Mouse (Mus musculus) E14TG2a.4 (cell line): Measurements from ENCODE around the gene Col17a1.

ENCODE experiments used
- H3K27me3 ChIP-seq: 2 replicates; pipeline ENCODE4 v1.6.1; 2014; ENCODE audit warnings: low read length, control low read depth; ENCODE audit not compliant: insufficient read depth
- H3K36me3 ChIP-seq: 2 replicates; pipeline ENCODE4 v1.6.1; 2014; ENCODE audit warnings: low read length, control low read depth; ENCODE audit not compliant: insufficient read depth
- H3K4me1 ChIP-seq: replicated peaks from 2 replicates; pipeline ENCODE4 v1.6.1; 2014; ENCODE audit warnings: low read depth, low read length, control low read depth
- H3K4me3 ChIP-seq: replicated peaks from 2 replicates; pipeline ENCODE4 v1.5.1; 2014; ENCODE audit warnings: mild to moderate bottlenecking, low read length
- H3K9me3 ChIP-seq: 2 replicates; pipeline ENCODE4 v1.6.1; 2014; ENCODE audit warnings: low read length, control low read depth
- CTCF ChIP-seq: conservative IDR thresholded peaks from 2 replicates; pipeline ENCODE4 v1.5.1; 2014; ENCODE audit warnings: low read length
- NANOG ChIP-seq: IDR thresholded peaks from 2 replicates; pipeline ENCODE4 v1.6.1; 2014; ENCODE audit warnings: borderline replicate concordance, low read length, mixed read lengths
- POU5F1 ChIP-seq: IDR thresholded peaks from 2 replicates; pipeline ENCODE4 v1.6.1; 2014; ENCODE audit warnings: low read length, borderline replicate concordance

Gene Col17a1

GRCm38 (mm10) chr19:47691994-47692393 is at the start of gene Col17a1:
Gene Col17a1 (minus strand): TSS chr19:47692094.
- H3K27me3 ChIP-seq, result peaks cover 23% of the 10 kb centered on the region
- no peak within 1 kb of the TSS for H3K4me3 ChIP-seq
- peaks cover 10% of the 10 kb centered on the region for H3K4me1 ChIP-seq
- no peak for TF ChIP-seq CTCF
- TF ChIP-seq NANOG, result no peak
- no peak for TF ChIP-seq POU5F1
- H3K36me3 ChIP-seq, result no peaks in the 10 kb centered on the region
- no peaks in the 10 kb centered on the region for H3K9me3 ChIP-seq

GRCm38 (mm10) chr19:47731931-47732330 is 40.0 kb upstream of the Col17a1 start:
- H3K27me3 ChIP-seq, result no peaks in the 10 kb centered on the region
- H3K4me1 ChIP-seq, result peaks cover 13% of the 10 kb centered on the region
- H3K9me3 ChIP-seq, result 0 out of 2 replicates have a peak, but pooled peaks cover 5% of the 10 kb centered on the region
- peaks cover 46% of the 10 kb centered on the region for H3K36me3 ChIP-seq
- H3K4me3 ChIP-seq, result peak overlapping the region; percentile 89
- TF ChIP-seq NANOG (no peak), POU5F1 (no peak), CTCF (no peak)

GRCm38 (mm10) chr19:47731071-47731881 is 39.4 kb upstream of the Col17a1 start, which contains the start of gene Sfr1:
Gene Sfr1 (plus strand): TSS chr19:47731682.
- Histone ChIP-seq H3K36me3 (peaks cover 40% of the 10 kb centered on the region), H3K4me1 (peaks cover 13% of the 10 kb centered on the region), H3K4me3 (peak within 1 kb of the TSS; percentile 89), H3K27me3 (no peaks in the 10 kb centered on the region), H3K9me3 (0 out of 2 replicates have a peak, but pooled peaks cover 5% of the 10 kb centered on the region)
- TF ChIP-seq CTCF (no peak), NANOG (no peak), POU5F1 (no peak)

- TF ChIP-seq POU5F1 (no peak), CTCF (no peak), NANOG (no peak)
- Histone ChIP-seq H3K27me3 (no peaks in the 10 kb centered on the region; the same call in 1 of the 2 replicates), H3K4me3 (peak overlapping the region; percentile 89), H3K4me1 (peaks cover 13% of the 10 kb centered on the region), H3K36me3 (peaks cover 34% of the 10 kb centered on the region), H3K9me3 (0 out of 2 replicates have a peak, but pooled peaks cover 5% of the 10 kb centered on the region)
Observed at GRCm38 (mm10) chr19:47730691-47731070, 38.8 kb upstream of the Col17a1 start.

GRCm38 (mm10) chr19:47725643-47726140 is 33.8 kb upstream of the Col17a1 start:
- no peak overlapping the region for H3K4me3 ChIP-seq
- no peak for TF ChIP-seq CTCF
- TF ChIP-seq POU5F1, result no peak
- no peak for TF ChIP-seq NANOG

GRCm38 (mm10) chr19:47724903-47725302 is 33.0 kb upstream of the Col17a1 start:
- TF ChIP-seq CTCF, result no peak
- no peak for TF ChIP-seq NANOG
- no peak for TF ChIP-seq POU5F1
- Histone ChIP-seq H3K27me3 (peaks cover 11% of the 10 kb centered on the region), H3K9me3 (no peaks in the 10 kb centered on the region), H3K4me1 (peaks cover 4% of the 10 kb centered on the region), H3K36me3 (no peaks in the 10 kb centered on the region), H3K4me3 (no peak overlapping the region)

More at GRCm38 (mm10) chr19:47725643-47726140, 33.8 kb upstream of the Col17a1 start:
- no peaks in the 10 kb centered on the region for H3K9me3 ChIP-seq
- peaks cover 12% of the 10 kb centered on the region for H3K4me1 ChIP-seq
- peaks cover 9% of the 10 kb centered on the region; the same call in 1 of the 2 replicates for H3K27me3 ChIP-seq
- H3K36me3 ChIP-seq, result no peaks in the 10 kb centered on the region

GRCm38 (mm10) chr19:47722471-47722870 is 30.6 kb upstream of the Col17a1 start:
- no peak for TF ChIP-seq CTCF
- no peak for TF ChIP-seq NANOG
- no peak for TF ChIP-seq POU5F1
- Histone ChIP-seq H3K4me3 (no peak overlapping the region), H3K9me3 (no peaks in the 10 kb centered on the region)

GRCm38 (mm10) chr19:47719147-47719546 is 27.3 kb upstream of the Col17a1 start:
- H3K4me3 ChIP-seq, result no peak overlapping the region
- TF ChIP-seq NANOG (no peak), CTCF (no peak), POU5F1 (no peak)
- H3K9me3 ChIP-seq, result no peaks in the 10 kb centered on the region
- no peaks in the 10 kb centered on the region for H3K36me3 ChIP-seq
- peaks cover 11% of the 10 kb centered on the region for H3K27me3 ChIP-seq
- H3K4me1 ChIP-seq, result 0 out of 2 replicates have a peak, but pooled peaks cover 2% of the 10 kb centered on the region

More at GRCm38 (mm10) chr19:47722471-47722870, 30.6 kb upstream of the Col17a1 start:
- 0 out of 2 replicates have a peak, but pooled peaks cover 2% of the 10 kb centered on the region for H3K4me1 ChIP-seq
- H3K27me3 ChIP-seq, result peaks cover 11% of the 10 kb centered on the region
- no peaks in the 10 kb centered on the region for H3K36me3 ChIP-seq
